Mouse (Mus musculus) right cerebral cortex, postnatal 14 days (tissue): ENCODE measurements around the gene Habp4.

Source experiments
- DNase-seq: peaks from one replicate; pipeline ENCODE4 v3.0.0; 2022

Habp4 gene

GRCm38 (mm10) chr13:64161548-64161915 is at the start of gene Habp4:
TSS of gene Habp4 (plus strand) at chr13:64161824.
- DNase-seq: peak; percentile 98

DNA sequence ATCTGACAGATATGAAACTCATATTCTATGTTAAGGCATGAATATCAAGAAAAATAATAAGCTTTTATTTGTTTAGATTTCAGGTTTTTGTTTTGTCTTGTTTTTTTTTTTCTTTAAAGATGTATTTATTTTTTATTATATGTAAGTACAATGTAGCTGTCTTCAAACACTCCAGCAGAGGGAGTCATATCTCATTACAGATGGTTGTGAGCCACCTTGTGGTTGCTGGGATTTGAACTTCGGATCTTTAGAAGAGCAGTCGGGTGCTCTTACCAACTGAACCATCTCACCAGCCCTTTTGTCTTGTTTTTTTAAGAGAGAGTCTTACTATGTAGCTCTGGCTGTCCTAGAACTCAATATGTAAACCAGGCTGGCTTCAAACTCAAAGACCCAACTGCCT is 44.2 kb upstream of the Habp4 start:
- DNase-seq: no peak

- no peak for DNase-seq
These were observed 40.9 kb upstream of the Habp4 start for GRCm38 (mm10) chr13:64120760-64121159.

DNA sequence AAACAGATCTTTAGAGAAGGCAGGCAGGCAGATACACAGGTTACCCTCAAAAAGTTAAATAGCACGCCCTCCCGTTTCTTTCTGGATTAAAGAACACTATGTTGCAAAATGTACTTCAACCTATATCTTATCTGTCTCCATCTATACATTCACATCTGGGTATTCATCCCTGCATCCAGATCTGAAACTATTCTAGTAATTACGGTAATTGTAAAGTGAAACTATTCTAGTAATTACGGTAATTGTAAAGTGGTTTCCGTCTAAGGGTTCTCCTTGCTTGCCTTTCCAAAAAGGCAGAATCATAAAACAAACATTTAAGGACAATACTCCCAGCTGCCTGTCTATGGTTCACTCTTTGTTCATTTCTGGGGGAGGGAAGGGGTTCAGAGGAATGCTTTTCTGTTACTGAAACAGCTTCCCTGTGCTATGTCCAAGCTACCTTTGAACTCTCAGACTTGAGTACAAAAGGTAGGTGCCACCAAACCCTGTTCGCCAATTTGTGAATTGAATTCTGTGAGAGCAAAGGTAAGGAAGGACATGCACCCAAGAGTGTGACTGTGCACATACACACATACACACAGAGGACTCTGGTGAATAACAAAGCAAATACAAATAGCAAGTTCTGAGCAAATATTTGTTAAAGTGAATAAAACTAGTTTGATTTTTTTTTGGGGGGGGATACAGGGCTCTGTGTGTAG is 38.0 kb upstream of the Habp4 start:
- DNase-seq: no peak

- no peak for DNase-seq
These were observed 36.7 kb upstream of the Habp4 start for GRCm38 (mm10) chr13:64124886-64125285.

DNA sequence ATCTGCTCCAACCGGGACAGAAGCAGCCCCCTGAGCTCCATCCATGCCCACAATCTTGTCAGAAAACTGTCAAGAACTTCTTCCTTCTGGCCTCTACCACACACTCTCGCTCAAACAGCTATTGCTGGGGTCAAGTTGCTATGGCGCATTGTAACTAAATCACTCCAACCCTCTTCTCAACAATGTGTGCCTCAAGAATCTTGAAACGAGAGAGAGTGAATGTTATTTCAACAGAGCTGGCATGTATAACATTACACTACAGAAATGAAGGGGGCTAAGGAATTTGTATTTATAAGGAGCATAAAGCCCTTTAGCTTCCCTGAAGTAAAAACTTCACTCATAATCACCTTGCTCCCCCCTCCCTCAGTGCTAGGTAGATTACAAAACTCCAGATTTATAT is 35.3 kb upstream of the Habp4 start:
- DNase-seq: no peak

DNA sequence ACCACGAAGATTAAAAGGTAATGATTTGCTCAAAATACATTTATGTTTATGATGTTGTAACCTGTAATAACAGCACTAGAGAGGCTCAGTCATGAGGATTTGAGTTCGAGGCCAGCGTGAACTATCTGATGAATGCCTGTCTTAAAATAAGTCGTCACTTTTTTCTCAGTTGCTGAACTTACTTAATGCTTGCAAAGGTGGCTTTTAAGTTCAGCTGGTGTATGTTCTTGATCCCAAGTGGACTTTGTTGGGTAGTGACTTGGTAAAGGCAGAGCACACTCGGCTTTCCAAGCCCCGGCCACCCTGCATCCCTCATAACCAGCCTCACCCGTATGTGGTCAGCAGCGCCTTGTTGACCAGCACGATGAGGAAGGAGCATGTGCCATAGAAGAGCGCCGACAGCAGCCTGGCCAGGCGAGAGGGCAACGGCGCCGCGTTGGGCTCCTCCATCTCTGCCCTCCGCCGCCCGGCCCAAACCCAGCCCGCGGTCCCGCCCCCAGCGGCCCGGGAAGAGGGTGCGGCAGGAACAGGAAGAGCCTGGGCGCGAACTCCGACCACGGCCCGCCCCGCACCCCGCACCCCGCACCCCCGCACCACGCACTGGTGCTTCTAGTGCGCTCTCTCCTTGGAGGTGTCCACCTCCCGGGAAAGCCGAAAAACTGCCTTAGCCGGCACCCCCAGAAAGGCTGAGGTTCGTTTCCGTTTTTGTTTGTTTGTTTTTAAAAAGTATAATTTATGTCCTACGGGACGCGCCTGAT is 32.6 kb upstream of the Habp4 start, which contains the start of gene Slc35d2:
TSS of gene Slc35d2 (minus strand) at position 511 of the 758 bp plus-strand sequence.
- DNase-seq: peak; percentile 17

- DNase-seq: peak; percentile 14
These were observed 31.8 kb upstream of the Habp4 start for GRCm38 (mm10) chr13:64129616-64130375.

DNA sequence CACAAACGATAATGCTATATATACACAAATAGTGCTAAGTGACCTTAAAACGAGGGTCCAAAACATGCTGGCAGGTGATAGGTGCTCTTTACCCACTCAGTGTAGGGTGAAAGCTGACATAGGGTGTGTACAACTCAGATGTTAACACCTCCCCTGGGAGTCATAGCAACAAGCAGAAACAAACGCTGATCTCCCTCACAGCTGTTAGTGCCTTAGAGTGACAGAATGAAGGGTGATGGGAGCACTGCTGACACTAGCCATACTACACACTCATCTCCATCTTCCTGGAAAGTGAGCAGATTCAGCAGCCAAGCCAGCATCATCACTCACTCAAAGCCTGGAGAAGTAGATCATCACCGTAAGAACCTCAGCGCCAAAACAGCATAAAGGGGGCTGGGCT is 11.5 kb upstream of the Habp4 start:
- DNase-seq: no peak

- peak; percentile 87 for DNase-seq
These were observed 9.4 kb upstream of the Habp4 start for GRCm38 (mm10) chr13:64152241-64152669.

GRCm38 (mm10) chr13:64152671-64153082 is 8.9 kb upstream of the Habp4 start:
- peak; percentile 63 for DNase-seq

DNA sequence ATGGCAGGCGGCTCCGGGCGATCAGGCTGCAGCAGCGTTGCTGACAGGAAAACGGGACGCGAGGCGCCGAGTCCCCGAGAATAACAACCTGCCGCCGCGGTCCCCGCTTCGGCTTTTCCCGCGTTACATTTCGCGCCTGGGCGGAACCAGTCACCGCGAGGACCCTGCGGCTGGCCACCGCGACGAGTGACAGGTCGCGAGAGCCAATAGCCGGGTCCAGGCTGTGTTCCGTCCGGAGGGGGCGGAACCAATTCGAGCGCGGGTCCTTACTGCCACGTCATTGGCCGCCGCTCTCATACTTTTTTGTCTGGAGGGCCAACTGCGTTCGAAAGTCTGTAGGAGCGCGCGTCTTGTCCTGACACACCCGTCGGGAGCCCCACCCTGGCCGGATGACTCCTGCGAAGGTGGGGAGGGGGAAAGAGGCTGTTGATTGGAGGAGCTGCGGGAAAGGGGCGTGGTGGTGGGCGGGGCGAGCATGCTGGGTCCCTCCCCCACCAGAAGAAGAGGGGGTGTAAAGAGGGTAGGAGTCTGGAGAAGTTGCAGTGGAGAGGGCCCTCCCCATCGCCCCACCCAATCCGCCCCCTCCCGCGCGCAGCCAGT is 8.4 kb upstream of the Habp4 start, which contains the start of gene Zfp367:
TSS of gene Zfp367 (minus strand) at position 120 of the 600 bp plus-strand sequence.
- peak; percentile 96 for DNase-seq

DNA sequence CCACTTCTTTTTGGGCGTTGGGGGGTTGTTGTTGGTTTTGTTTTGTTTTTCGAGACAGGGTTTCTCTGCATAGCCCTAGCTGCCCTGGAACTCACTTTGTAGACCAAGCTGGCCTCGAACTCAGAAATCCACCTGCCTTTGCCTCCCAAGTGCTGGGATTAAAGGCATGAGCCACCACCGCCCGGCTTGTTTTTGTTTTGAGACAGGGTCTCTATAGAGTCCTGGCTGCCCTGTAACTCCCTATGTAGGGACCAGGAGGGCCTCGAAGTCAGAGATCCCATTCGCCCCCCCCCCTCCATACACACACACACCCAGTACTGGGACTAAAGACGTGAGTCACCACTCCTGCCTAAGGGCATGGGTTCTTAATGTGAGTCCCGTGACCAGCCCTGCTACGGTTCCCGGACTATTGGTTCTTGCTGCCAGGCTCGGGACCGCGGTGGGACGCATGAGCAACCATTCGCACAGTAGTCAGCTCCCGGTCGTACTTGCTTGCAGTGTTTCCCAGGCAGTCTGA is 7.8 kb upstream of the Habp4 start:
- DNase-seq: no peak

DNA sequence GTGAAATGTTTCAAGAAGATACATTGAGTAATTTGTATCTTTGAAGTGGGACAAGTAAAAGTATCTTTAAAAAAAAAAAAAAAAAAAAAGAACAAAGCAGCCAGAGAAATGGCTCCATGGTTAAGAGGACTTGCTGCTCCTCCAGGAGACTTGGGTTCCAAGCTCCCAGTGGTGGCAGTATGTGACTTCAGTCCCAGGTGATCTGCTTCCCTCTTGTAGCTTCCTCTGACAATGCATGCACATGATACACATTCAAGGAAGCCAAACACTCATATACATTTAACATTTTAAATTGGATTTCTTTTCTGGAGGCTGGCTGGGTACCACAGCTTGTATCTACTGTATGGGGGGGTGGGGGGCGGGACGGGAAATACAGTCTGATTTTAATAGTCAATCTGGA is 7.0 kb upstream of the Habp4 start:
- DNase-seq: no peak

GRCm38 (mm10) chr13:64155171-64155571 is 6.5 kb upstream of the Habp4 start:
- no peak for DNase-seq

GRCm38 (mm10) chr13:64156966-64157365 is 4.7 kb upstream of the Habp4 start:
- DNase-seq: no peak

DNA sequence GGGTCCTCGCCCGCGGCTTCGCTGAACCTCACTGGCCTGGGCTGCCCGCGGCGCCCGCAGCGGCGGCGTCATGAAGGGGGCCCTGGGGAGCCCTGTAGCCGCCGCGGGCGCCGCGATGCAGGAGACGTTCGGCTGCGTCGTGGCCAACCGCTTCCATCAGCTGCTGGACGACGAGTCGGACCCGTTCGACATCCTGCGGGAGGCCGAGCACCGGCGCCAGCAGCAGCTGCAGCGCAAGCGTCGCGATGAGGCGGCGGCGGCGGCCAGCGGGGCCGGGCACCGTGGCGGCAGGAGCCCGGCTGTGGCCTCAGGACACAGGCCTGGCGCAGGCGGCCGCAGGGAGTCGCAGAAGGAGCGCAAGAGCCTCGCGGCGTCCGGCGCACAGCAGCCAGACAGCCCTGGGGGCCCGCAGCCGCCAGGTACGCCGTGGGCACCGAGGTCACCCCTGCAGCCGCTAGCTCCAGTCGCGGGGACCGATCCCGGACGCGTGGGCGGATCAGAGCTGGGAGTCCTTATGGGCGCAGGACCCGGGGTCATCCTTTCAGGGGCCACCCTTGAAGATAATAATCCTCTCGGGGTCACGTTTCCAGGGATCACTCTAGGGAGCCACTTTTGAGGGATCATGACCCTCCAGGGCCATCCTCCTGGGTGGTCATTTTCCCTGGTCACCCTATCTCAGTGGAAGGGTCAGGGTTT is 440 bp downstream of the Habp4 start:
- DNase-seq: peak; percentile 64

DNA sequence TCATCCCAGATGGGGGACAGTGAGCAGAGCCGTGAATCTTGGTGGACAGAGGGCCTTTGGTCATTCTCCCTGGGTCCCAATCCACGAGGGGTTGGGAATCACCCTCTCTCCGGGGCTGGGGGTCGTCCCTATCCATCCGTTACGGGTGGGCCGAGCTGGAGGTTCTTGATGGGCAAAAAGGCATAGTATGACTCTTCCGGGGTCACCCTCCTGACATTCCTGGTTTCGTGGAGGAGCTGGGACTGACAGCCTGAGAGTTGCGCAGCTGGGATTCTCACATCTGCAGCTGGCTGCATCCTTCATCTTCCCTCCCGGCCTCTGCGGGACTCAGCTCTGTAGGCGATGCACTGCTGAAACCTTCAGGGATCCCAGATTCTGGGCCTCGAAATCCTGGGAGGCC is 1.0 kb downstream of the Habp4 start:
- DNase-seq: peak; percentile 24

DNA sequence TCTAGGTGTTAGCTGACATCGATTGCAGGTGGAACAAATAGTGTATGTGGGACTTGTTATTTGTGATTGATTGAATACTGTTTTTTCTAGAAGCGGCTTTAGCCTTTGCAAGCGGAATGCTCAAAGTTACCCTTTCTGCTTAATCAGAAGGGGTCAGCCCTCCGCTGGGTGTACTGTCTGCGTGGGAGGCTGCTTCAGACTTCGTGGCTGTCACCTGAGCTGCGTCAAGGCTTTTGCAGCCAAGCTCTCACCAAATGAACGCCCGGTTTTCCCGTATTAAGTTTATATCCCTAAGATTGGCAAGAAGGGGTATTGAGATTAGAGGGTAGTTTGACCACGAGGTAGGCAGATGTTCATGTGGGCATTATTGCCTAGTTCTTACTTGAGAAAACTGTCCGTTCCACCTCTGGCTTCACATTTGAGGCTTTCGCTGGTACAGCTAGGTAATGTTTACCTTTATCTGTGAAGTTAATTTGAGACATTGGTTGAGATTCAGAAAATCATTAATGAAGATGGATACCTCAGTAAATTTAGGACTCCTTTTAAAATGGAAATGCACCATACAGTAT is 1.6 kb downstream of the Habp4 start:
- no peak for DNase-seq

- no peak for DNase-seq
These were observed 8.1 kb downstream of the Habp4 start for GRCm38 (mm10) chr13:64169746-64170145.

- DNase-seq: no peak
These were observed 16.4 kb downstream of the Habp4 start for GRCm38 (mm10) chr13:64178000-64178399.
